Mouse (Mus musculus) G1E (cell line): ENCODE measurements around the gene Bbof1.

Source experiments
- CTCF ChIP-seq: IDR thresholded peaks from 2 replicates; pipeline ENCODE4 v1.5.1; 2012; ENCODE audit warnings: low read depth, low read length, inconsistent platforms, mixed read lengths
- GATA1 ChIP-seq: IDR thresholded peaks from 2 replicates; pipeline ENCODE4 v1.6.1; 2012; ENCODE audit warnings: borderline replicate concordance, low read length, inconsistent platforms, mixed read lengths
- GATA2 ChIP-seq: IDR thresholded peaks from 2 replicates; pipeline ENCODE4 v1.6.1; 2012; ENCODE audit warnings: low read depth, low read length, inconsistent platforms, borderline replicate concordance
- POLR2AphosphoS5 ChIP-seq: IDR thresholded peaks from 2 replicates; pipeline ENCODE4 v1.6.1; 2012; ENCODE audit warnings: low read depth, low read length, inconsistent platforms; ENCODE audit not compliant: insufficient replicate concordance
- TAL1 ChIP-seq: conservative IDR thresholded peaks from 2 replicates; pipeline ENCODE4 v1.6.1; 2012; ENCODE audit warnings: low read depth, low read length, inconsistent platforms, mixed read lengths

- no peak for TF ChIP-seq GATA1
- TF ChIP-seq CTCF = no peak
- TF ChIP-seq TAL1 = no peak
- no peak for TF ChIP-seq GATA2
- TF ChIP-seq POLR2AphosphoS5 = no peak
Observed at GRCm38 (mm10) chr12:84451801-84452200, 42.9 kb downstream of the Bbof1 start.
